Mouse (Mus musculus): ENCODE data around the gene Mag. TPM values are rescaled to one million over a fixed set of nuclear protein-coding genes. Genes with fewer than 3 reads are reported as not detected.

Gene Mag
- polyA plus RNA-seq, 1 experiment from 2014 or later, result 0.91 TPM

DNA sequence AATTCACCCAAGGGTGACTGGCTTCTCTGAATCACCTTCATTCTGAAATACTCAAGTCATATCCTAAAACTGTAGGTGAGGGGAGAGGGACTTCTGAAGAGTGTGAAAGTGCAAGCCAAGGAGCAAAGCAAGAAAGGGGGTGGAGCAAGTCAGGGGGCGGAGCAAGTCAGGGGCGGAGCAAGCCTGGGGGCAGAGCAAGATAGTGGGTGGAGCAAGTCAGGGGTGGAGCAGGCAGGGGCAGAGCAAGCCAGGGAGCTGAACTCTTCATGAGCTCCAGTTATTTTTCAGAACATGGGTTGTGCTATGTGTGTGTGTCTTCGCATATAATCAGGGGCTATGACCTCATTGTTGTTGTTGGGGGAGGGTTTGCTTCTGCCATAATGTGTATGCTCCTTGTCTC, 5.5 kb upstream of the Mag start:
- Histone ChIP-seq H3K4me2 (ENCODE audit: low read length) (no peak overlapping the region), H3K36me3 (ENCODE audit: insufficient read depth, low read length) (no peaks in the 10 kb centered on the region), H3K9me3 (replicated peaks; ENCODE audit: low read length) (no peaks in the 10 kb centered on the region), H3K9ac (ENCODE audit: low read depth, low read length) (no peak overlapping the region), H3K27me3 (ENCODE audit: insufficient read depth, low read length) (no peaks in the 10 kb centered on the region), H3K27ac (no peak overlapping the region), H3K4me1 (replicated peaks; ENCODE audit: insufficient read depth, low read length) (no peaks in the 10 kb centered on the region), H3K4me3 (replicated peaks; ENCODE audit: low read depth, low read length) (no peak overlapping the region)
- peak; percentile 79 for ATAC-seq (replicated peaks; ENCODE audit: low FRiP score, low read depth)
- 58% methylated on average over 3 of the region's 3 CpGs for WGBS
- no peak for TF ChIP-seq CTCF (IDR thresholded peaks at IDR 0.05; ENCODE audit: low read depth)
- no peak for DNase-seq (ENCODE audit: low spot score)

DNA sequence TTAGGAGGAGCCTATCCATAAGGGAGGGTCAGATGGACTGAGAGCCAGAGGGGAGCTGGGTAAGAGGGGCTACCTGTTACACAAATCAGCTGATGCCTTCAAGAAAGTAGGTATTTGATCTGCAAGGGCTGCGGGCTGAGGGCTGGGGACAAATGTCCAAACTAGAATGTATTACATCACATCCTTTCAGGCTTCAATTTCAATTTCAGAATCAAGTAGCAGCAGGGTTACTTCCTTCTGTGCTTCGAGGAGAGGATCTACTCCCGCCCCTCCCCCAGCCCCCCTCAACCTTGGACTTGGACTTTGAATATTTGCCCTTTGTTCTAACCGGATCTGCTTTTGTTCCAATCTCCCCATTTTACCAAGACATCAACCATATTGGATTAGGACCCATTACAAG, 2.5 kb upstream of the Mag start:
- H3K4me3 ChIP-seq (replicated peaks; ENCODE audit: low read depth, low read length), result no peak overlapping the region
- no peaks in the 10 kb centered on the region for H3K36me3 ChIP-seq (ENCODE audit: insufficient read depth, low read length)
- ATAC-seq (replicated peaks; ENCODE audit: low FRiP score, low read depth) (no peak), DNase-seq (ENCODE audit: low spot score) (no peak)
- WGBS, result 40% methylated on average over 4 of the region's 4 CpGs
- H3K9ac ChIP-seq (ENCODE audit: low read depth, low read length), result no peak overlapping the region
- H3K27ac ChIP-seq, result no peak overlapping the region
- H3K27me3 ChIP-seq (ENCODE audit: insufficient read depth, low read length), result no peaks in the 10 kb centered on the region
- TF ChIP-seq CTCF (IDR thresholded peaks at IDR 0.05; ENCODE audit: low read depth), result no peak
- no peaks in the 10 kb centered on the region for H3K9me3 ChIP-seq (replicated peaks; ENCODE audit: low read length)
- H3K4me2 ChIP-seq (ENCODE audit: low read length), result no peak overlapping the region
- H3K4me1 ChIP-seq (replicated peaks; ENCODE audit: insufficient read depth, low read length), result no peaks in the 10 kb centered on the region

DNA sequence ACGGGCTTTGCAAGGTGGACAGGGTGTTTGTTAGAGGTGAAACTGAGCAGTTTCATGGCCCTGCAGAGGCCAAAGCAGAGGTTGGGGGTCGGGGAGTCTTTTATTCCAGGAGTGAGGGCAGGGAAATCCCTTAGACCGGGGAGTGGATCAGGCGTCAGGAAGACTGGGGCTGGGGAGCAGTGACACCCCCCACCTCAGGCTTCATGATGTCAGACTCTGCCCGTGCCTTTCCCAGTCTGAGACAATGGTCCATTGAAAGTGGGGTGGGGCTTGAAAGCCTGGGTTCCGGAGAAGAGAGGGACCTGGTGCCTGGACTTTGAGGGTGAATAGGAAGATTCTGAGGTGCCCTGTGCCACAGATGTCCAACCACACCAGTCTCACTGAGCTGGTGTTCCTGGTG, 2.0 kb upstream of the Mag start:
- ATAC-seq (replicated peaks; ENCODE audit: low FRiP score, low read depth), result no peak
- no peak for DNase-seq (ENCODE audit: low spot score)
- H3K36me3 ChIP-seq (ENCODE audit: insufficient read depth, low read length), result no peaks in the 10 kb centered on the region
- no peak overlapping the region for H3K4me2 ChIP-seq (ENCODE audit: low read length)
- no peak overlapping the region for H3K9ac ChIP-seq (ENCODE audit: low read depth, low read length)
- H3K27ac ChIP-seq, result no peak overlapping the region
- H3K27me3 ChIP-seq (ENCODE audit: insufficient read depth, low read length), result no peaks in the 10 kb centered on the region
- 31% methylated on average over 6 of the region's 6 CpGs for WGBS
- no peaks in the 10 kb centered on the region for H3K9me3 ChIP-seq (replicated peaks; ENCODE audit: low read length)
- no peak for TF ChIP-seq CTCF (IDR thresholded peaks at IDR 0.05; ENCODE audit: low read depth)
- no peak overlapping the region for H3K4me3 ChIP-seq (replicated peaks; ENCODE audit: low read depth, low read length)
- H3K4me1 ChIP-seq (replicated peaks; ENCODE audit: insufficient read depth, low read length), result no peaks in the 10 kb centered on the region

DNA sequence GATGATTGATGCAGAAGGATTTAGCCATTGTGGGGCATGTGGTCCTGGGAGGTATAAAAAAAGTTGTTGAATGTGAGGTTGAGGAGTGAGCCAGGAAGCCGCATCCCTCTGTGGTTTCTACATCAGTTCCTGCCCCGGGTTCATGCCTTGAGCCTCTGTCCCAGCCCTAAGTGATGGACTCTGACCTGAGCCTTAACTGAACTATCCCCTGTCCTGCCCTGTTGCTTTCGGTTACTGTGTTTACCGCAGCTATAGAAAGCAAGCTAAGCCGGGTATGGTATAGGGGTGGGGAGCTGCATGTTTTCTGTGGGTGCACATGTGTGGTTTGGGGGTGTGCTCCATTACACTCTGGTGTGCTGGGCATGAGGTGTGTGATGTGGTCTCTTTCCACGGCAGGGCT, 4.9 kb downstream of the Mag start:
- H3K4me2 ChIP-seq (ENCODE audit: low read length), result no peak overlapping the region
- no peaks in the 10 kb centered on the region for H3K27me3 ChIP-seq (ENCODE audit: insufficient read depth, low read length)
- 76% methylated on average over 6 of the region's 6 CpGs for WGBS
- ATAC-seq (replicated peaks; ENCODE audit: low FRiP score, low read depth), result no peak
- TF ChIP-seq CTCF (IDR thresholded peaks at IDR 0.05; ENCODE audit: low read depth), result no peak
- H3K27ac ChIP-seq, result no peak overlapping the region
- no peak overlapping the region for H3K9ac ChIP-seq (ENCODE audit: low read depth, low read length)
- H3K36me3 ChIP-seq (ENCODE audit: insufficient read depth, low read length), result no peaks in the 10 kb centered on the region
- DNase-seq (ENCODE audit: low spot score), result no peak
- H3K4me1 ChIP-seq (replicated peaks; ENCODE audit: insufficient read depth, low read length), result 0 out of 2 replicates have a peak, but pooled peaks cover 8% of the 10 kb centered on the region
- H3K4me3 ChIP-seq (replicated peaks; ENCODE audit: low read depth, low read length), result no peak overlapping the region
- no peaks in the 10 kb centered on the region for H3K9me3 ChIP-seq (replicated peaks; ENCODE audit: low read length)

DNA sequence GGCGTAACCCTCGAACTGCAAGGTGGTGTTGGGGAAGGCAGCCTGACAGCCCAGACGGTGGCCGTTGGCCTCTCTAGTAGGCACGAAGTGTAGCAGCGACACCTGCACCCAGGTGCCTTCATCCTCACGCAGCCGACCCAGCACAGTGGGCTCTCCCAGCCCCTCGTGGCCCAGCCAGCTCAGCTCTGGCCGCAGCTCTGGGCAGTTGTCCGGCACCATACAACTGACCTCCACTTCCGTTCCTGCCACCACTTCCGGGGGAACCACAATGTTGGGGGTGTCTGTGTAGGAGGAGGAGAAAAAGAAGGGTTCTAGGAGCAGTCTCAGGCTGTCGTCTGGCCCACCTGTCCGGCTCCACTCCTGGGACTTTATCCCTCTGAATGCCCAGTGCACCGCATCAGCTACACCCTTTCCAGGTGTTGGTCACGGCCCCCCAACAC, 5.7 kb downstream of the Mag start:
- Histone ChIP-seq H3K4me3 (replicated peaks; ENCODE audit: low read depth, low read length) (peak overlapping the region; percentile 17; the same call in 1 of the 2 replicates), H3K9me3 (replicated peaks; ENCODE audit: low read length) (no peaks in the 10 kb centered on the region), H3K27ac (no peak overlapping the region), H3K9ac (ENCODE audit: low read depth, low read length) (no peak overlapping the region), H3K4me1 (replicated peaks; ENCODE audit: insufficient read depth, low read length) (0 out of 2 replicates have a peak, but pooled peaks cover 8% of the 10 kb centered on the region), H3K27me3 (ENCODE audit: insufficient read depth, low read length) (no peaks in the 10 kb centered on the region), H3K4me2 (ENCODE audit: low read length) (peak overlapping the region; percentile 59), H3K36me3 (ENCODE audit: insufficient read depth, low read length) (no peaks in the 10 kb centered on the region)
- 0 out of 2 replicates have a peak, but pooled peaks have one; percentile 14 for ATAC-seq (replicated peaks; ENCODE audit: low FRiP score, low read depth)
- TF ChIP-seq CTCF (IDR thresholded peaks at IDR 0.05; ENCODE audit: low read depth), result no peak
- 17% methylated on average over 16 of the region's 17 CpGs for WGBS
- DNase-seq (ENCODE audit: low spot score), result no peak

DNA sequence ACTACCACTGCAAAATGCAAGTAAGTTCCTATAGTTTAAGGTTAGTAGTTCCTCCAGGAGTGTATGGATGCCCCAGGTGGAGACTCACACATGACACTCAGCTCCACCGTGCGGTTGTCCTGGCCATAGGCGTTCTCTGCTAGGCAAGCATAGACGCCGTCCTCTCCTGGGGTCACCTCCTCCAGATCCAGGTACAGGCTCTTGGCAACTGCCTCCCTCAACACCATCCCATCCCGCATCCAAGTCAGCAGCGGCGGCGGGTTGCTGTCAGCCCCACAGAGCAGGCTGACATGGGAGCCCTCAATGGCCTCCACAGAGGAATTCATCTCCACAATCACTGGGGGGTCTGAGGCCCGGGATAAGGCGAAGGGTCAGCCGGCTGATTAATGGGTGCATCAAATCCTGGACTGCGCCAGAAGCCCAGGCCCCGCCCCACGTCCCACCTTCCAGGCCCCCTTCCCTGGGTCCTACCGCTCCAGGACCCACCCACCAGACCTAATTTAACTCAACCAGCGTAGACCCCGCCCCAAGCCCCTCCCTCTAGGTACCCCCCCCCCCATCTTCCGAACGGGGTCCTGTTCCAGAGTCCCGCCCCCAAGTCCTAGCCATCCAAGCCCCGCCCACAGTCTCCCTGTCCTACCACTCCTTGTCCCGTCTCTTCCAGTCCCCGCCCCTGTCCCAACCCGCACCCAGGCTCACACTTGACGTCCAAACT, 6.2 kb downstream of the Mag start:
- Histone ChIP-seq H3K4me3 (replicated peaks; ENCODE audit: low read depth, low read length) (peak overlapping the region; percentile 17; the same call in 1 of the 2 replicates), H3K4me2 (ENCODE audit: low read length) (peak overlapping the region; percentile 59), H3K4me1 (replicated peaks; ENCODE audit: insufficient read depth, low read length) (0 out of 2 replicates have a peak, but pooled peaks cover 8% of the 10 kb centered on the region), H3K27me3 (ENCODE audit: insufficient read depth, low read length) (no peaks in the 10 kb centered on the region), H3K27ac (no peak overlapping the region), H3K9me3 (replicated peaks; ENCODE audit: low read length) (no peaks in the 10 kb centered on the region), H3K36me3 (ENCODE audit: insufficient read depth, low read length) (no peaks in the 10 kb centered on the region), H3K9ac (ENCODE audit: low read depth, low read length) (no peak overlapping the region)
- ATAC-seq (replicated peaks; ENCODE audit: low FRiP score, low read depth), result peak; percentile 61
- peak; percentile 71 for DNase-seq (ENCODE audit: low spot score)
- peak; percentile 11; the same call in 1 of the 2 replicates for TF ChIP-seq CTCF (IDR thresholded peaks at IDR 0.05; ENCODE audit: low read depth)
- 2% methylated on average over 26 of the region's 26 CpGs for WGBS
